Mouse (Mus musculus): ENCODE results near the gene Lmntd1. TPM values are rescaled to one million over a fixed set of nuclear protein-coding genes. Genes with fewer than 3 reads are reported as not detected.
A peak's percentile ranks its signal among the peaks of the same experiment; 100 is the strongest.

Gene Lmntd1
- polyA plus RNA-seq, 1 experiment from 2014 or later = 0.29 TPM

DNA sequence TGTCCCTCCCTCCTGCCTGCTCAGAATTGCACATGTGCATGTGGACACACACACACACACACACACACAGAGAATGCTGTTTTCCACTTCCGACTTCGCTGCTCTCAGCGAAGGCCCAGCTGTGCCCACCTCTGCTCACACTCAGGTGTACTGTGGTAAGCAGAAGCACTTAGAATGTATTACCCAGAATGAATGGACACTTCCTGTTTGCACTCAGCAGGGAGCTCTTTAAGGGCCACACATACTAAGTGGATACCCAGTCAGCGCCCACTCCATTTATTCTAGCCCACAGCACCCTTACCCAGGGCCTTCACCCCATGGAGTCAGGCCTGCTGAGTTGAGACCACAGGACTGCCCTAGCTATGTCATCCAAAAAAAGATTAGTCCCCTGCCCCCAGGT is 9.0 kb upstream of the Lmntd1 start:
- ATAC-seq (ENCODE audit: insufficient read depth) = no peak
- Histone ChIP-seq H3K9ac (no peak overlapping the region), H3K4me1 (ENCODE audit: insufficient read depth) (no peaks in the 10 kb centered on the region), H3K27me3 (ENCODE audit: insufficient read depth, low read length) (no peaks in the 10 kb centered on the region), H3K27ac (ENCODE audit: low read depth) (no peak overlapping the region), H3K4me2 (no peak overlapping the region), H3K9me3 (ENCODE audit: low read depth, low read length) (no peaks in the 10 kb centered on the region), H3K4me3 (ENCODE audit: low read depth, low read length) (no peak overlapping the region), H3K36me3 (ENCODE audit: insufficient read depth) (no peaks in the 10 kb centered on the region)
- WGBS = 82% methylated on average over 4 of the region's 4 CpGs
- no peak for DNase-seq
- no peak for TF ChIP-seq CTCF (IDR thresholded peaks at IDR 0.05; ENCODE audit: low read depth)

GRCm38 (mm10) chr6:145616402-145617229 is 2.5 kb upstream of the Lmntd1 start:
- Histone ChIP-seq H3K9ac (no peak overlapping the region), H3K36me3 (ENCODE audit: insufficient read depth) (no peaks in the 10 kb centered on the region), H3K4me3 (ENCODE audit: low read depth, low read length) (no peak overlapping the region), H3K27me3 (ENCODE audit: insufficient read depth, low read length) (no peaks in the 10 kb centered on the region), H3K27ac (ENCODE audit: low read depth) (no peak overlapping the region), H3K9me3 (ENCODE audit: low read depth, low read length) (no peaks in the 10 kb centered on the region), H3K4me1 (ENCODE audit: insufficient read depth) (0 out of 2 replicates have a peak, but pooled peaks cover 7% of the 10 kb centered on the region), H3K4me2 (no peak overlapping the region)
- no peak for TF ChIP-seq CTCF (IDR thresholded peaks at IDR 0.05; ENCODE audit: low read depth)
- WGBS = 70% methylated on average over 5 of the region's 5 CpGs
- ATAC-seq (ENCODE audit: insufficient read depth) (no peak), DNase-seq (peak; percentile 50)

DNA sequence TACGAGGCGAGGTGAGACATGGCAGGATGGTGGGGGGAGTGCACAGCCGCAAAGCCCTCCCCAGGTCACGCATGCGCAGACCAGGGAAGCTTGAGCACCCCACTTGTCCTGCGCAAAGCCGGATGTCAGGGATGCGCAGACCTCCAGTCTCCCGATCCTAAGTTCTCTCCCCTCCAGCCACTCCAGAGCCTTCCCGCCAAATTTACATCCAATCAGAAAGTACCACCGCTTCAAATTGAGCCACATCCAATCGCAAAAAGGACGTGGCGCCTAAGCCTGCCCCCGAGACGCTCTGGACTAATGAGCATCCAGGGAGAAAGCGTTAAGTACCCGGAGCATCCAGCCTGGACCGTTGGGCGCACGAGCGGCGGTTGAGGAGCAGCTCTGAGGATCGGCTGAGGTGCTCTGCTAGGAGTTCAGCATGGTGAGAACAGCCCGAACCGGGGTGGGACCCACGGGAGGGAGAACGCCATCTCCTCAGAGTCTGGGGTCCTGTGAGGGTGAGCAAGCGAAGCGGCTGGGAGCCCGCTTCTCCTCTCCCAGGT is 1.6 kb upstream of the Lmntd1 start, which contains the start of gene Tuba3b:
Gene Tuba3b, plus strand, starts transcription at position 92 of the 545 bp plus-strand sequence.
- no peak for DNase-seq
- no peak within 1 kb of the TSS for H3K4me3 ChIP-seq (ENCODE audit: low read depth, low read length)
- no peaks in the 10 kb centered on the region for H3K9me3 ChIP-seq (ENCODE audit: low read depth, low read length)
- WGBS = 96% methylated on average over 31 of the region's 31 CpGs
- no peaks in the 10 kb centered on the region for H3K27me3 ChIP-seq (ENCODE audit: insufficient read depth, low read length)
- no peaks in the 10 kb centered on the region for H3K36me3 ChIP-seq (ENCODE audit: insufficient read depth)
- H3K4me2 ChIP-seq = no peak within 1 kb of the TSS
- TF ChIP-seq CTCF (IDR thresholded peaks at IDR 0.05; ENCODE audit: low read depth) = no peak
- no peak within 1 kb of the TSS for H3K27ac ChIP-seq (ENCODE audit: low read depth)
- no peak for ATAC-seq (ENCODE audit: insufficient read depth)
- 0 out of 2 replicates have a peak, but pooled peaks cover 7% of the 10 kb centered on the region for H3K4me1 ChIP-seq (ENCODE audit: insufficient read depth)
- no peak within 1 kb of the TSS for H3K9ac ChIP-seq

- Histone ChIP-seq H3K27me3 (ENCODE audit: insufficient read depth, low read length) (no peaks in the 10 kb centered on the region), H3K27ac (ENCODE audit: low read depth) (no peak overlapping the region), H3K4me2 (no peak overlapping the region), H3K9me3 (ENCODE audit: low read depth, low read length) (no peaks in the 10 kb centered on the region), H3K36me3 (ENCODE audit: insufficient read depth) (no peaks in the 10 kb centered on the region), H3K4me3 (ENCODE audit: low read depth, low read length) (no peak overlapping the region), H3K9ac (no peak overlapping the region), H3K4me1 (ENCODE audit: insufficient read depth) (0 out of 2 replicates have a peak, but pooled peaks cover 7% of the 10 kb centered on the region)
- ATAC-seq (ENCODE audit: insufficient read depth) = no peak
- 76% methylated on average over 3 of the region's 3 CpGs for whole genome bisulfite sequencing
- TF ChIP-seq CTCF (IDR thresholded peaks at IDR 0.05; ENCODE audit: low read depth) = no peak
- no peak for DNase-seq
Observed at GRCm38 (mm10) chr6:145612611-145613010, 1.5 kb downstream of the Lmntd1 start.

DNA sequence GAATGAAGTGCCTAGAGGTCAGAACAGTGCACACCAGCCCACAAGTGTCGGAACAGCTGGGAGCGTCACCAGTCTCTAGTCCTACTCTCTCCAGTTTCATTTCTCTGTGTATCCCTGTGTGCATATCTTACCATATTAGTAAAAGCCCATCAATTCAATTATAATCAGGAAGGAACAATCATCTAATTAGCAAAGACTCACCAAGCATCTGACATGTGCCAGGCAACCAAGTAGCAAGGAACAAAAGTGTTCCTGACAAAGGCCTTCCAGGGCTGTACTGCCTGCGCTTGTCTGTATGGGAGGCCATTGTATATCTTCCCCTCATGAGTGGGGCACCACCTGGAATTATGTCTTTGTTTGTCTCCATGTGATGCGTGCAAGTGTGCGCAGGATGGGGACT is 3.2 kb downstream of the Lmntd1 start:
- no peaks in the 10 kb centered on the region for H3K36me3 ChIP-seq (ENCODE audit: insufficient read depth)
- H3K9ac ChIP-seq = no peak overlapping the region
- no peak overlapping the region for H3K4me2 ChIP-seq
- no peaks in the 10 kb centered on the region for H3K9me3 ChIP-seq (ENCODE audit: low read depth, low read length)
- H3K4me1 ChIP-seq (ENCODE audit: insufficient read depth) = 0 out of 2 replicates have a peak, but pooled peaks cover 7% of the 10 kb centered on the region
- no peak for DNase-seq
- no peak overlapping the region for H3K4me3 ChIP-seq (ENCODE audit: low read depth, low read length)
- no peak for TF ChIP-seq CTCF (IDR thresholded peaks at IDR 0.05; ENCODE audit: low read depth)
- no peaks in the 10 kb centered on the region for H3K27me3 ChIP-seq (ENCODE audit: insufficient read depth, low read length)
- no peak for ATAC-seq (ENCODE audit: insufficient read depth)
- 87% methylated on average over 5 of the region's 5 CpGs for WGBS
- H3K27ac ChIP-seq (ENCODE audit: low read depth) = no peak overlapping the region

GRCm38 (mm10) chr6:145608693-145609092 is 5.4 kb downstream of the Lmntd1 start:
- Histone ChIP-seq H3K9me3 (ENCODE audit: low read depth, low read length) (no peaks in the 10 kb centered on the region), H3K27ac (ENCODE audit: low read depth) (no peak overlapping the region), H3K4me3 (ENCODE audit: low read depth, low read length) (no peak overlapping the region), H3K4me2 (no peak overlapping the region), H3K36me3 (ENCODE audit: insufficient read depth) (no peaks in the 10 kb centered on the region), H3K27me3 (ENCODE audit: insufficient read depth, low read length) (no peaks in the 10 kb centered on the region), H3K4me1 (ENCODE audit: insufficient read depth) (no peaks in the 10 kb centered on the region), H3K9ac (no peak overlapping the region)
- no peak for TF ChIP-seq CTCF (IDR thresholded peaks at IDR 0.05; ENCODE audit: low read depth)
- ATAC-seq (ENCODE audit: insufficient read depth) (no peak), DNase-seq (no peak)
- 87% methylated on average over 5 of the region's 5 CpGs for WGBS

DNA sequence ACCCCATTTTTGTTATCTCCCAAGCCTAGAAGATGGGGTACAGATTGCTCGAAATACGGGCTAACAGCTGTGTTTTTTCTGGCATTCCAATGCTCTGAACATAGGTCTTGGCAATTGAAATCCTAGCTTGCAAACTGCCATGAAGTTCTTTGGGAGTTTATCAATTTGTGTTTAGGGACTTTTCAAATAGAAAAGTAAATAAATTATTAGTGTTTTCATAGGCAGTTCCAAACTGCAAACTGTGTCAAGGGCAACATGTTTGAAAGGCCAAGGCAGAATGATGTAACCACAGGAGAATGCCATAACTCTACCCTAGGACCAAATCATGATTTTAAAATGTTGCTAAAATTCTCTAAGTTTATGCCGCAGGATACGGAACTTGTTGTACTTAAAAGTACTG is 6.4 kb downstream of the Lmntd1 start:
- TF ChIP-seq CTCF (IDR thresholded peaks at IDR 0.05; ENCODE audit: low read depth) = no peak
- Histone ChIP-seq H3K4me2 (no peak overlapping the region), H3K36me3 (ENCODE audit: insufficient read depth) (no peaks in the 10 kb centered on the region), H3K9ac (no peak overlapping the region), H3K4me3 (ENCODE audit: low read depth, low read length) (no peak overlapping the region), H3K4me1 (ENCODE audit: insufficient read depth) (no peaks in the 10 kb centered on the region), H3K27ac (ENCODE audit: low read depth) (no peak overlapping the region), H3K9me3 (ENCODE audit: low read depth, low read length) (no peaks in the 10 kb centered on the region), H3K27me3 (ENCODE audit: insufficient read depth, low read length) (no peaks in the 10 kb centered on the region)
- DNase-seq = no peak
- no peak for ATAC-seq (ENCODE audit: insufficient read depth)
- 64% methylated on average over 4 of the region's 4 CpGs for WGBS

All from lung, embryonic 14.5 days (tissue).